In the genomic region with DNA sequence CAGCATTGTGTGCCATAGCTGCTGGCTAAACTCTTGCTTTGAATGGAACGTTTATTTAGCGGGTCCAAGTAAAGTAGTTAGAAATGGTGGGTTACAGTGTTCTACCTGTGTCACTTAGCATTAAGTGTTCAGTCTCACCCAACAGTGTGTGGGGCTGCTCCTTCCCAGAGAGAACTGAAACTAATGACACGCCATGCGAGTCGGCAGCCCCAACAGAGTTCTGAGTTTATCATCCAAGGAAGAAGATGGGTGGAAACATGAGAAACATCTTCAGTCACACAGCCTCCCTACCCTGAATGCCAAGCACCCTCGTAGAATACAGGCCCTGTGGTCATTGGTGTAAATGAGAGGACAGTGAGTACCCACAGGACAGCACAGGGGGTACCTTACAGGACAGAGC, we compare ENCODE assay signal across 24 mouse cellular contexts. TPM values are rescaled to one million over a fixed set of nuclear protein-coding genes. Genes with fewer than 3 reads are reported as not detected.
DNase-seq lines count a peak whose midpoint lies in the region; ATAC-seq and TF ChIP-seq lines count a peak whose summit lies in the region.
"Had no signal": no experiment of that assay in that cellular context is flagged by ENCODE, and none has a peak within 500 bp of the region (broad histone marks: within the 10 kb centered on the region; RNA-seq: fewer than 3 reads in every experiment).

No protein-coding gene starts in this region.

- no peaks in the 10 kb centered on the region for H3K4me1 ChIP-seq in kidney, embryonic 15.5 days
- no peaks in the 10 kb centered on the region for H3K4me1 ChIP-seq in hindbrain, postnatal 0 days (ENCODE audit: insufficient read depth, low read length)
- H3K4me1 ChIP-seq: embryonic facial prominence, embryonic 15.5 days; forebrain, embryonic 10.5 days; forebrain, embryonic 15.5 days; heart, embryonic 15.5 days; hindbrain, embryonic 13.5 days had no signal

- H3K9me3 ChIP-seq in kidney, embryonic 15.5 days (replicated peaks) = no peaks in the 10 kb centered on the region
- no peaks in the 10 kb centered on the region for H3K9me3 ChIP-seq in hindbrain, postnatal 0 days (ENCODE audit: low read length)
- H3K9me3 ChIP-seq: embryonic facial prominence, embryonic 15.5 days; forebrain, embryonic 15.5 days; heart, embryonic 15.5 days had no signal

- peak; percentile 70 for ATAC-seq in neutrophil, adult 5-6 weeks (ENCODE audit: extremely low read depth, insufficient number of reproducible peaks, low FRiP score, poor library complexity, severe bottlenecking)
- ATAC-seq in kidney, embryonic 15.5 days (replicated peaks; ENCODE audit: low FRiP score) = no peak
- ATAC-seq in hindbrain, postnatal 0 days = no peak
- ATAC-seq: activated CD4-positive, CD25-positive, alpha-beta regulatory T cell, adult 4 months; forebrain, embryonic 15.5 days; Patski had no signal

- H3K27ac ChIP-seq in kidney, embryonic 15.5 days = no peak overlapping the region
- no peak overlapping the region for H3K27ac ChIP-seq in hindbrain, postnatal 0 days
- H3K27ac ChIP-seq: embryonic facial prominence, embryonic 15.5 days; forebrain, embryonic 10.5 days; forebrain, embryonic 15.5 days; heart, adult 2 months; heart, embryonic 15.5 days; hindbrain, embryonic 13.5 days had no signal

- no peaks in the 10 kb centered on the region for H3K36me3 ChIP-seq in kidney, embryonic 15.5 days
- no peaks in the 10 kb centered on the region for H3K36me3 ChIP-seq in hindbrain, postnatal 0 days (ENCODE audit: insufficient read depth, low read length)
- H3K36me3 ChIP-seq: embryonic facial prominence, embryonic 15.5 days; forebrain, embryonic 10.5 days; forebrain, embryonic 15.5 days; heart, embryonic 15.5 days; hindbrain, embryonic 13.5 days had no signal

- H3K27me3 ChIP-seq in kidney, embryonic 15.5 days = no peaks in the 10 kb centered on the region
- H3K27me3 ChIP-seq in hindbrain, postnatal 0 days (ENCODE audit: insufficient read depth, low read length) = no peaks in the 10 kb centered on the region
- H3K27me3 ChIP-seq: embryonic facial prominence, embryonic 15.5 days; forebrain, embryonic 15.5 days; heart, embryonic 15.5 days; hindbrain, embryonic 13.5 days; Patski had no signal

- H3K9ac ChIP-seq in kidney, embryonic 15.5 days = no peak overlapping the region
- no peak overlapping the region for H3K9ac ChIP-seq in hindbrain, postnatal 0 days (replicated peaks; ENCODE audit: low read length)
- H3K9ac ChIP-seq: embryonic facial prominence, embryonic 15.5 days; forebrain, embryonic 15.5 days; heart, embryonic 15.5 days; hindbrain, embryonic 13.5 days had no signal

- H3K4me2 ChIP-seq in kidney, embryonic 15.5 days = no peak overlapping the region
- H3K4me2 ChIP-seq in hindbrain, postnatal 0 days (ENCODE audit: low read depth, low read length) = no peak overlapping the region
- H3K4me2 ChIP-seq: embryonic facial prominence, embryonic 15.5 days; forebrain, embryonic 15.5 days; heart, embryonic 11.5 days; heart, embryonic 15.5 days; hindbrain, embryonic 13.5 days had no signal

- 86% methylated on average over 6 of the region's 6 CpGs for WGBS in kidney, embryonic 15.5 days
- WGBS in hindbrain, postnatal 0 days = 91% methylated on average over 6 of the region's 6 CpGs

- H3K4me3 ChIP-seq in kidney, embryonic 15.5 days (replicated peaks) = no peak overlapping the region
- H3K4me3 ChIP-seq in hindbrain, postnatal 0 days (ENCODE audit: low read length) = no peak overlapping the region
- H3K4me3 ChIP-seq: embryonic facial prominence, embryonic 15.5 days; erythroblast, embryonic 14.5 days; forebrain, embryonic 10.5 days; forebrain, embryonic 15.5 days; heart, adult 2 months; heart, embryonic 15.5 days; hindbrain, embryonic 13.5 days had no signal

- TF ChIP-seq CTCF in hindbrain, postnatal 0 days (IDR thresholded peaks at IDR 0.05; ENCODE audit: low read depth) = no peak

- DNase-seq in lung, postnatal 25 days (ENCODE audit: low spot score) = peak; percentile 19
- DNase-seq in lung, adult 18-20 months = no peak
- peak; percentile 77 to 78 for DNase-seq in spleen, postnatal 36 days (ENCODE audit: low spot score in 2 of 2)
- no peak for DNase-seq in layer of hippocampus, adult 9-10 months (ENCODE audit: low spot score)
- DNase-seq in hindbrain, postnatal 0 days (ENCODE audit: low spot score) = no peak
- DNase-seq: adrenal gland, postnatal 25 days; cerebellum, adult 18-20 months; cerebellum, postnatal 10 days; embryo, embryonic 11 days; gastrocnemius, postnatal 10 days; heart, adult 2 months; heart, postnatal 14 days had no signal

RNA-seq across cellular contexts. Expression of gene Lrrk2, which starts 14.7 kb away (rescaled TPM):
- total RNA-seq in neutrophil, adult 5-6 weeks (2017) = 298 and 325 TPM in 2 replicates
- polyA plus RNA-seq in kidney, embryonic 15.5 days (2015; fragmentation: Nextera tagmentation; extraction: Ambion mirVana) = 6.4 and 7.7 TPM in 2 replicates
- total RNA-seq in hindbrain, postnatal 0 days (2014; rRNA removed) = 5.5 and 13.0 TPM in 2 replicates
- polyA plus RNA-seq in hindbrain, postnatal 0 days (2015; fragmentation: Nextera tagmentation; extraction: Ambion mirVana) = 1.8 and 1.9 TPM in 2 replicates
- total RNA-seq: MEL had no signal
- polyA plus RNA-seq: erythroblast, embryonic 14.5 days had no signal

Comparison
In these comparisons a context has a peak if more than half of its experiments do, and no peak if none do; other contexts are left out.
1. DNase-seq: peak in lung, postnatal 25 days (single experiment) and spleen, postnatal 36 days (2 of 2); none in lung, adult 18-20 months (0 of 2), layer of hippocampus, adult 9-10 months (single experiment) and hindbrain, postnatal 0 days (single experiment).
2. RNA of gene Lrrk2, which starts 14.7 kb away (total RNA-seq): 298 to 325 TPM in neutrophil, adult 5-6 weeks; 5.5 to 13.0 TPM in hindbrain, postnatal 0 days; every median in the first group is over 10 times any median in the second.